Comparison of ENCODE assay signal across 9 mouse cellular contexts in the genomic region with DNA sequence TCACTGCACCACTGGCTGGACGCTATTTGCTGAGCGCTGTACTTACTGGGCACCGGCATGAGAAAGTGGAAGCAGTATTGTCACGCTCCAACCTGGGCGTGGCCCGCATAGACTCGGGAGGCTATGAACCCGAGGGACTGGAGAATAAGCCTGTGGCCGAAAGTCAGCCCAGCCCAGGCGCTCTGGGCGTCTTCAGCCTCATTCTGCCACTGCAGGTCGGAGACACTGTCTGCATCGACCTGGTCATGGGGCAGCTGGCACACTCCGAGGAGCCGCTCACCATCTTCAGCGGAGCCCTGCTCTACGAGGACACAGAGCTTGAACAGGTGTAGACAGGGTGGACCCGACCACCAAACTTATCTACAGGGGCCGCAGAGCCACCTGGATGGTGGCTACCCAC. TPM values are rescaled to one million over a fixed set of nuclear protein-coding genes. Genes with fewer than 3 reads are reported as not detected.
DNase-seq lines count a peak whose midpoint lies in the region; ATAC-seq and TF ChIP-seq lines count a peak whose summit lies in the region.
"Had no signal": no experiment of that assay in that cellular context is flagged by ENCODE, and none has a peak within 500 bp of the region (broad histone marks: within the 10 kb centered on the region; RNA-seq: fewer than 3 reads in every experiment).

No protein-coding gene starts in this region.

- TF ChIP-seq CTCF in testis, adult 2 months (IDR thresholded peaks at IDR 0.05; ENCODE audit: control insufficient read depth, insufficient read depth, insufficient replicate concordance, low read depth, low read length), result 0 out of 2 replicates have a peak, but pooled peaks have one; percentile 23
- TF ChIP-seq CTCF in liver, embryonic 14.5 days (IDR thresholded peaks at IDR 0.05; ENCODE audit: low read depth), result no peak

- 0 out of 2 replicates have a peak, but pooled peaks have one; percentile 19 for TF ChIP-seq POLR2A in testis, adult 2 months (IDR thresholded peaks at IDR 0.05; ENCODE audit: control insufficient read depth, low read depth, low read length)

- peak overlapping the region; percentile 78 for H3K4me3 ChIP-seq in testis, adult 2 months (ENCODE audit: control insufficient read depth, low read depth, low read length)
- H3K4me3 ChIP-seq in hindbrain, embryonic 12.5 days, result no peak overlapping the region
- no peak overlapping the region; a peak in 1 of 4 replicates for H3K4me3 ChIP-seq in liver, embryonic 14.5 days (ENCODE audit: insufficient read depth in 1 of 2, low read depth in 2 of 2, low read length in 2 of 2)

- no peaks in the 10 kb centered on the region for H3K36me3 ChIP-seq in testis, adult 2 months (ENCODE audit: control insufficient read depth, insufficient read depth, low read length)
- peaks cover 5% of the 10 kb centered on the region; the same call in 1 of the 2 replicates for H3K36me3 ChIP-seq in hindbrain, embryonic 12.5 days
- H3K36me3 ChIP-seq in liver, embryonic 14.5 days (replicated peaks; ENCODE audit: control insufficient read depth, insufficient read depth, low read depth), result no peaks in the 10 kb centered on the region

- DNase-seq in testis, postnatal 10 days (ENCODE audit: low spot score), result no peak
- no peak for DNase-seq in liver, embryonic 14.5 days (ENCODE audit: low read depth in 3 of 3, low spot score in 3 of 3)
- no peak for DNase-seq in left cerebral cortex, postnatal 36 days (ENCODE audit: low spot score in 2 of 2)
- DNase-seq in adrenal gland, postnatal 14 days, result no peak
- no peak for DNase-seq in MN1 (ENCODE audit: low spot score)

- intact Hi-C loops in left cerebral cortex, postnatal 36 days (cut with DNase I), result no loop called here

- ATAC-seq in hindbrain, embryonic 12.5 days (ENCODE audit: low FRiP score), result peak; percentile 24; the same call in 1 of the 2 replicates
- ATAC-seq in liver, embryonic 14.5 days (ENCODE audit: insufficient read depth), result no peak
- ATAC-seq in activated CD4-positive, CD25-positive, alpha-beta regulatory T cell, adult 4 months, result no peak

- H3K9me3 ChIP-seq in hindbrain, embryonic 12.5 days (replicated peaks), result no peaks in the 10 kb centered on the region
- no peaks in the 10 kb centered on the region for H3K9me3 ChIP-seq in liver, embryonic 14.5 days (ENCODE audit: control insufficient read depth, low read length)

- peaks cover 21% of the 10 kb centered on the region for H3K4me1 ChIP-seq in testis, adult 2 months (ENCODE audit: control insufficient read depth, insufficient read depth, low read length)
- H3K4me1 ChIP-seq in hindbrain, embryonic 12.5 days, result peaks cover 31% of the 10 kb centered on the region
- H3K4me1 ChIP-seq in liver, embryonic 14.5 days (replicated peaks; ENCODE audit: control insufficient read depth in 2 of 2, insufficient read depth in 2 of 2, low read length in 1 of 2), result peaks cover 16 to 32% of the 10 kb centered on the region in 2 experiments

- H3K27ac ChIP-seq in testis, adult 2 months (ENCODE audit: control insufficient read depth, insufficient read depth, low read depth, low read length), result no peak overlapping the region
- no peak overlapping the region for H3K27ac ChIP-seq in hindbrain, embryonic 12.5 days
- H3K27ac ChIP-seq in liver, embryonic 14.5 days, result no peak overlapping the region

- no peak for TF ChIP-seq EP300 in liver, embryonic 14.5 days (IDR thresholded peaks at IDR 0.05; ENCODE audit: low read depth)

- no peak overlapping the region for H3K9ac ChIP-seq in hindbrain, embryonic 12.5 days
- no peak overlapping the region for H3K9ac ChIP-seq in liver, embryonic 14.5 days (replicated peaks)

- peak overlapping the region; percentile 70 for H3K4me2 ChIP-seq in hindbrain, embryonic 12.5 days (replicated peaks)
- H3K4me2 ChIP-seq in liver, embryonic 14.5 days (ENCODE audit: low read depth), result peak overlapping the region; percentile 90

- WGBS in hindbrain, embryonic 12.5 days, result 66% methylated on average over 19 of the region's 19 CpGs
- 55% methylated on average over 19 of the region's 19 CpGs for WGBS in liver, embryonic 14.5 days (ENCODE audit: insufficient replicate concordance)

- H3K27me3 ChIP-seq in testis, adult 2 months (ENCODE audit: control insufficient read depth, insufficient read depth, low read length), result no peaks in the 10 kb centered on the region
- peaks cover 15% of the 10 kb centered on the region for H3K27me3 ChIP-seq in hindbrain, embryonic 12.5 days
- H3K27me3 ChIP-seq in liver, embryonic 14.5 days (ENCODE audit: control insufficient read depth, insufficient read depth, low read length), result no peaks in the 10 kb centered on the region

RNA-seq across cellular contexts. Expression of a gene that starts 0.6 kb away (rescaled TPM):
- 6.0 and 10.3 TPM in 2 replicates for polyA plus RNA-seq in testis, adult 2 months (2012; rRNA removed)
- 5.6 and 7.1 TPM in 2 replicates for polyA plus RNA-seq in hindbrain, embryonic 12.5 days (2016; fragmentation: Nextera tagmentation; extraction: Ambion mirVana)
- 30.3 and 31.1 TPM in 2 replicates for polyA plus RNA-seq in liver, embryonic 14.5 days (2012; rRNA removed)
- polyA plus RNA-seq in liver, embryonic 14.5 days (2014; fragmentation: Nextera tagmentation; extraction: Ambion mirVana), result 38.8 and 40.8 TPM in 2 replicates
- 10 to 100 TPM; 14.4 TPM for total RNA-seq in left cerebral cortex, postnatal 36 days (2021)
- total RNA-seq in adrenal gland, postnatal 14 days (2021), result 48.4 and 70.5 TPM in 2 replicates
- 10 to 100 TPM; 11.9 to 20.6 TPM for polyA plus RNA-seq in activated CD4-positive, CD25-positive, alpha-beta regulatory T cell, adult 4 months (2017; shearing (Covaris generic))

RNA-seq across cellular contexts. Expression of a gene that starts 7.4 kb away (rescaled TPM):
- polyA plus RNA-seq in testis, adult 2 months (2012; rRNA removed), result 5.7 and 6.5 TPM in 2 replicates
- polyA plus RNA-seq in hindbrain, embryonic 12.5 days (2016; fragmentation: Nextera tagmentation; extraction: Ambion mirVana), result 121 and 122 TPM in 2 replicates
- polyA plus RNA-seq in liver, embryonic 14.5 days (2012; rRNA removed), result 18.4 and 22.2 TPM in 2 replicates
- polyA plus RNA-seq in liver, embryonic 14.5 days (2014; fragmentation: Nextera tagmentation; extraction: Ambion mirVana), result 21.3 and 23.2 TPM in 2 replicates
- total RNA-seq in left cerebral cortex, postnatal 36 days (2021), result 1 to 10 TPM; 1.7 to 5.1 TPM
- total RNA-seq in adrenal gland, postnatal 14 days (2021), result 46.2 and 51.0 TPM in 2 replicates
- under 1 TPM; 0.33 to 0.42 TPM for polyA plus RNA-seq in activated CD4-positive, CD25-positive, alpha-beta regulatory T cell, adult 4 months (2017; shearing (Covaris generic))

RNA-seq across cellular contexts. Expression of a gene that starts 13.0 kb away (rescaled TPM):
- polyA plus RNA-seq in testis, adult 2 months (2012; rRNA removed), result 184 and 197 TPM in 2 replicates
- 256 and 303 TPM in 2 replicates for polyA plus RNA-seq in hindbrain, embryonic 12.5 days (2016; fragmentation: Nextera tagmentation; extraction: Ambion mirVana)
- polyA plus RNA-seq in liver, embryonic 14.5 days (2012; rRNA removed), result 142 and 216 TPM in 2 replicates
- 412 and 420 TPM in 2 replicates for polyA plus RNA-seq in liver, embryonic 14.5 days (2014; fragmentation: Nextera tagmentation; extraction: Ambion mirVana)
- 10 to 100 TPM; 82.6 to 97.0 TPM for total RNA-seq in left cerebral cortex, postnatal 36 days (2021)
- total RNA-seq in adrenal gland, postnatal 14 days (2021), result 210 and 212 TPM in 2 replicates
- 100 to 1,000 TPM; 277 to 289 TPM for polyA plus RNA-seq in activated CD4-positive, CD25-positive, alpha-beta regulatory T cell, adult 4 months (2017; shearing (Covaris generic))

RNA-seq across cellular contexts. Expression of a gene that starts 24.8 kb away (rescaled TPM):
- polyA plus RNA-seq in testis, adult 2 months (2012; rRNA removed), result 0.69 and 0.77 TPM in 2 replicates
- 12.4 and 14.2 TPM in 2 replicates for polyA plus RNA-seq in hindbrain, embryonic 12.5 days (2016; fragmentation: Nextera tagmentation; extraction: Ambion mirVana)
- polyA plus RNA-seq in liver, embryonic 14.5 days (2012; rRNA removed), result 2.9 and 4.2 TPM in 2 replicates
- 5.1 and 5.4 TPM in 2 replicates for polyA plus RNA-seq in liver, embryonic 14.5 days (2014; fragmentation: Nextera tagmentation; extraction: Ambion mirVana)
- total RNA-seq in left cerebral cortex, postnatal 36 days (2021), result 10 to 100 TPM; 26.1 to 26.4 TPM
- 0.56 and 0.86 TPM in 2 replicates for total RNA-seq in adrenal gland, postnatal 14 days (2021)
- polyA plus RNA-seq in activated CD4-positive, CD25-positive, alpha-beta regulatory T cell, adult 4 months (2017; shearing (Covaris generic)), result under 1 TPM in 1 of 2 experiments, not detected in 1; 0.50 TPM
- polyA plus RNA-seq: macrophage had no signal

RNA-seq across cellular contexts. Expression of a gene that starts 32.1 kb away (rescaled TPM):
- polyA plus RNA-seq in testis, adult 2 months (2012; rRNA removed), result 489 and 539 TPM in 2 replicates
- polyA plus RNA-seq in hindbrain, embryonic 12.5 days (2016; fragmentation: Nextera tagmentation; extraction: Ambion mirVana), result 32.4 and 36.9 TPM in 2 replicates
- polyA plus RNA-seq in liver, embryonic 14.5 days (2012; rRNA removed), result 5.0 and 6.0 TPM in 2 replicates
- 4.8 and 5.1 TPM in 2 replicates for polyA plus RNA-seq in liver, embryonic 14.5 days (2014; fragmentation: Nextera tagmentation; extraction: Ambion mirVana)
- total RNA-seq in left cerebral cortex, postnatal 36 days (2021), result 10 to 100 TPM; 13.5 to 20.2 TPM
- 10.4 and 11.7 TPM in 2 replicates for total RNA-seq in adrenal gland, postnatal 14 days (2021)
- polyA plus RNA-seq in activated CD4-positive, CD25-positive, alpha-beta regulatory T cell, adult 4 months (2017; shearing (Covaris generic)), result 1 to 10 TPM; 4.6 to 6.5 TPM
